Mouse (Mus musculus) heart, embryonic 11.5 days (tissue): ENCODE data around the gene Pex14. TPM values are rescaled to one million over a fixed set of nuclear protein-coding genes. Genes with fewer than 3 reads are reported as not detected.

Experiments
- ATAC-seq: fragments of 200-750 bp; cut with Nextera tagmentation; replicated peaks from 2 replicates; pipeline ENCODE4 v1.8.0; 2017; ENCODE audit warnings: moderate library complexity; ENCODE audit not compliant: insufficient number of reproducible peaks, low FRiP score, low TSS enrichment
- H3K27ac ChIP-seq: fragments of 300-500 bp; sonication (generic); 2 replicates; pipeline ENCODE4 v1.5.1; 2014; ENCODE audit warnings: mild to moderate bottlenecking, low read depth, low read length
- H3K27me3 ChIP-seq: fragments of 300-500 bp; sonication (generic); 2 replicates; pipeline ENCODE4 v1.6.1; 2014; ENCODE audit warnings: mild to moderate bottlenecking, low read length, mixed read lengths; ENCODE audit not compliant: control insufficient read depth, insufficient read depth
- H3K36me3 ChIP-seq: fragments of 300-500 bp; sonication (generic); 2 replicates; pipeline ENCODE4 v1.6.1; 2014; ENCODE audit warnings: mild to moderate bottlenecking, low read length, moderate library complexity, mixed read lengths; ENCODE audit not compliant: control insufficient read depth, insufficient read depth
- H3K4me1 ChIP-seq: fragments of 300-500 bp; sonication (generic); 2 replicates; pipeline ENCODE4 v1.6.1; 2014; ENCODE audit warnings: low read length; ENCODE audit not compliant: control insufficient read depth, insufficient read depth
- H3K4me2 ChIP-seq: fragments of 300-500 bp; sonication (generic); 2 replicates; pipeline ENCODE4 v1.6.1; 2014; ENCODE audit warnings: mild to moderate bottlenecking, moderate library complexity
- H3K4me3 ChIP-seq: fragments of 300-500 bp; sonication (generic); 2 replicates; pipeline ENCODE4 v1.5.1; 2014; ENCODE audit warnings: low read depth, low read length
- H3K9ac ChIP-seq: fragments of 300-500 bp; sonication (generic); 2 replicates; pipeline ENCODE4 v1.6.1; 2014; ENCODE audit warnings: mild to moderate bottlenecking, low read depth, low read length, moderate library complexity
- H3K9me3 ChIP-seq: fragments of 300-500 bp; sonication (generic); replicated peaks from 2 replicates; pipeline ENCODE4 v1.6.1; 2016; ENCODE audit warnings: low read length; ENCODE audit not compliant: control insufficient read depth
- WGBS: fragments of 180-500 bp; shearing (Covaris S2); extraction: QIAGEN DNeasy Blood & Tissue Kit; methylation state at CpG from one replicate; pipeline ENCODE4 v1.1.7; 2014; ENCODE audit not compliant: insufficient replicate concordance; 5-methylcytosine and 5-hydroxymethylcytosine counted together
- polyA plus RNA-seq: library from polyadenylated mRNA; unstranded; fragments of >200 nt; fragmentation: Nextera tagmentation; extraction: Ambion mirVana; gene quantifications from 2 replicates; pipeline ENCODE4 v1.2.1, GENCODE M21; 2014

The Pex14 gene
- polyA plus RNA-seq, 1 experiment from 2014 or later: 33.5 TPM

DNA sequence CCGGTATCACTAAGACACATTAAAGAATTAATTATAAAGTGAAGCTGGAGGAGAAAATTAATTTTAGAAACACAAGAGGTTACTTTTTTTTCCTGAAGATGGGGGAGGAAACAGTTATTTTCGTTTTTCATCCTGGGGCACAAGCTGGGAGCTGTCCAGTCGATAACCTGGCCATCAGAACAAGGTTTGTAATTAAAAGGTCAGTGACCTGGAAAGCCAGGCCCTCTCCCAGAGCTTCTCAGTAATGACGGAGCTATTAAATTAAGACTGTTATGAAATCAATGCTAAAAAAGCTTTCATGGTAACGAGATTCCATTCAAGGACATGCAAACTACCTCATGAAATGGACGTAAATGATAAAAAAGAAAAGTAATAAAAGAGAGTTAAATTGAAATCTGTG lies 62.0 kb downstream of the Pex14 start:
- Histone ChIP-seq H3K27me3 (no peaks in the 10 kb centered on the region), H3K9me3 (no peaks in the 10 kb centered on the region), H3K4me1 (peaks cover 9% of the 10 kb centered on the region), H3K4me3 (no peak overlapping the region), H3K4me2 (no peak overlapping the region), H3K27ac (no peak overlapping the region), H3K36me3 (no peaks in the 10 kb centered on the region), H3K9ac (no peak overlapping the region)
- 57% methylated on average over 6 of the region's 6 CpGs for WGBS
- no peak for ATAC-seq

DNA sequence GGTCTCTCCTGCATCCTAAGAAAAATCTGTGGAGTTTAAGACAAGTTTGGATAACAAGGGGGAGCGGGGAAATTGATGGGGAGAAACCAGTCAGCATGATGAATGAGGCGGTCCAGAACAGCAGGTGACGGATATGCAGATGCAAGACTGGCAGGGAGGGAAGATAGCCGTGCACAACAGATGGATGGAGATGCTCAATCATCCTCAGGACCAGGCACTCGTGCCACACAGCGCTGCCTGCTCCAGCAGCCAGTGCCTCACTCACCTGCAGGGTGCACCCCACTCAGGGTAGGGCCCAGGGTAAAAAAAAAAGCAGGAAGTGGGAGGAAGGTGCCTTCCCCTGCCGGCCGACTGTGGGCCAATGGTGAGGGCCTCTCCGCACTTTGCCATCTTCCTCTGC lies 63.1 kb downstream of the Pex14 start:
- Histone ChIP-seq H3K4me3 (no peak overlapping the region), H3K9me3 (no peaks in the 10 kb centered on the region), H3K4me2 (no peak overlapping the region), H3K9ac (no peak overlapping the region), H3K27ac (no peak overlapping the region), H3K36me3 (no peaks in the 10 kb centered on the region), H3K27me3 (no peaks in the 10 kb centered on the region), H3K4me1 (peaks cover 9% of the 10 kb centered on the region)
- ATAC-seq: no peak
- WGBS: 59% methylated on average over 9 of the region's 9 CpGs

DNA sequence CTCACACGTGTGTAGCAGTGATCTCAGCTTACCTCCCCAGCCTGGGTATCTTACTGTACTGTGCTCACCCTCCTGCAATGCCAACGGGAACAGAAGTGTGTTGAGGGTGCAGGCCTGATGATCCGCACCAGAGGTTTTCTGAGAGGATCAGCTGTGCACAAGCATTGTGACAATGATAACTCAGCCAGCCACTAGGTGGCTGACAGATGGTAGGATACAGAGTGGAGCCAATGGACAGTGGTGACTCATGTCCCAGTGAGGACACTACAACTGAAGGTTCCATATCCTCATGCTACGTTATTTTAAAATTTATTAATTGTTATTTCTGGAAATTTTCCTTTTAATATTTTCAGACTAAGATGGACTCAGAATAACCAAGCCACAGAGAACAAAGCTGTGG lies 68.2 kb downstream of the Pex14 start:
- H3K9ac ChIP-seq: no peak overlapping the region

DNA sequence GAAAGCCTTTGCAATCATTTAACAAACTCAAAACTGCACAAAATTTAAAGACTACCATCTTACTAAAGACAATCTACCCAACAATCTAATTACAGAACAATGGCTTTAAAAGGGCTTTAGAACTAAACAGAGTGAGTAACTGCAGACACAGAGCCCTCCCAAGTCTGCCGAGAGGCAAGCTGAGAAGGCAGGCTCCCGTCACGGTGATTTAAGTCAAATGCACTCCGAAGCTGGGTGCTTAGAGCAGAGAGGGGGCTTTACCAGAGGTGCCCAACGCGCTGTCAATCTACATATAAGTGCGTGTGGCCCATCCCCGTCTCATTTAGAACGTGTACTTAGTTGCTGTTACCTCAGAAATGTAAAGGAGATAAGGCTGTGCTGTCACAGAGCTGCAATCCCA lies 72.1 kb downstream of the Pex14 start:
- H3K9me3 ChIP-seq: no peaks in the 10 kb centered on the region
- H3K36me3 ChIP-seq: no peaks in the 10 kb centered on the region
- no peak overlapping the region for H3K9ac ChIP-seq
- peaks cover 6% of the 10 kb centered on the region; the same call in 1 of the 2 replicates for H3K4me1 ChIP-seq
- no peak overlapping the region for H3K27ac ChIP-seq
- 56% methylated on average over 9 of the region's 9 CpGs for WGBS
- H3K4me2 ChIP-seq: no peak overlapping the region
- H3K27me3 ChIP-seq: no peaks in the 10 kb centered on the region
- no peak overlapping the region for H3K4me3 ChIP-seq
- no peak for ATAC-seq

More for the DNA sequence above, 68.2 kb downstream of the Pex14 start:
- no peak for ATAC-seq
- no peak overlapping the region for H3K4me2 ChIP-seq
- 79% methylated on average over 4 of the region's 4 CpGs for WGBS
- no peaks in the 10 kb centered on the region for H3K27me3 ChIP-seq
- no peak overlapping the region for H3K27ac ChIP-seq
- no peaks in the 10 kb centered on the region for H3K36me3 ChIP-seq
- peaks cover 6% of the 10 kb centered on the region; the same call in 1 of the 2 replicates for H3K4me1 ChIP-seq
- no peaks in the 10 kb centered on the region for H3K9me3 ChIP-seq
- H3K4me3 ChIP-seq: no peak overlapping the region

DNA sequence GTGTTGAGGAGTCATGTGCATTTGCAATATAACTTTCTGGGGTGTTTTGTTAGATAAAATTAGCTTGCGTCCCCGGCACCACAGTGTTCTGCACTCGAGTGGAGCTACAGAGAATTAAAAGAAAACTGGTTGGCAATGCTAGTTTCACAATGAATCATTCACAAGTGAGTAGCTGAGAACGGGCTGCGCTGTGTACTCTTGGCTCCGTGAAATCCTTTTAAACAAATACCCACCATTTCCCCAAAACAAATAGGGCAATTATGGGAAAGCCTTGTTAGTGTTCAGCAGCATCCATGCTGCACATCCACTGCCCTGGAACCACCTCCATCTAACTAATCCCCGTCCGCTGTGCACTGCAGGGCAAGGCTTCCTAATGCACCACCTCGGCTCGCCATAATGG lies 74.4 kb downstream of the Pex14 start:
- Histone ChIP-seq H3K9ac (no peak overlapping the region), H3K9me3 (no peaks in the 10 kb centered on the region), H3K27ac (no peak overlapping the region), H3K4me3 (no peak overlapping the region), H3K27me3 (no peaks in the 10 kb centered on the region), H3K4me2 (no peak overlapping the region), H3K4me1 (peaks cover 6% of the 10 kb centered on the region; the same call in 1 of the 2 replicates), H3K36me3 (no peaks in the 10 kb centered on the region)
- 90% methylated on average over 10 of the region's 10 CpGs for WGBS
- ATAC-seq: no peak

DNA sequence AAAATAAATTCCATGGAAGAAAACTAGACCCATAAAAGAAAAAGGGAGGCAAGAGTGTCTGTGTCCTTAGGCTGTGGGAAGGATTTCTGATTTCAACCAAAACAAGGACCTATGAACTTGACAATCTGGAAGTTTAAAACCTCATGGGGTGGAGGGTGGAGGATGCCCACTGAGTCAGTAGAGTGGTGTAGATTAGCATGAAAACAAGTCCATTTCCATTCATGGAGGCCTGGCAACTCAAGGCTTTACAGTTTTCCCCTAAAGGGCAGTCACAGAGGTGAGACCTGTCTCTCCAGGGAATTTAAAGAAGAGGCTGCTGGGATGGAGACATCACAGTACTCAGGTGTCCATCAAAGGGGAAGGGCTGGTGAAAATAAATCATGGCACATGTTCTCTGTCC lies 78.7 kb downstream of the Pex14 start:
- Histone ChIP-seq H3K36me3 (no peaks in the 10 kb centered on the region), H3K27me3 (no peaks in the 10 kb centered on the region), H3K4me2 (no peak overlapping the region), H3K9ac (no peak overlapping the region), H3K4me1 (peaks cover 8% of the 10 kb centered on the region; the same call in 1 of the 2 replicates), H3K9me3 (no peaks in the 10 kb centered on the region), H3K27ac (no peak overlapping the region), H3K4me3 (no peak overlapping the region)
- ATAC-seq: no peak

DNA sequence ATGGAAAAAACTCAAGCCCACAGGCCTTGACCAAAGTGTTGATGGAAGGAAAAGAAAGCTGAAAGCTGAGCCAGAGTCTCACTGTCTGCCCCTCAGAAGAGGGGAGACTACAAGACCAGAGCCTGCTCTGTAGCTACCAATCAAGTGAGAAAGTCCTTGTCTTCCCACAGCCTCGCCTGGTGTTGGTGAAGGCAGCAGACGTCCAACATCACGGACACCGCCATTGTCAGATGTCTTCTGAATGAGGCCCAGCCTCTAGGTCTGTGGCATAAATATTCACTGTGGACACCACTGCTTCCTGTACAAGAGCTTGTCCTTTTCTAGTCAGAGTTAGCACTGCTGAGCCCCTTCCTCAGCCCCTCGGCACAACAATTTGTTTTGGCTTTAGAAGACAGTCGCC lies 80.2 kb downstream of the Pex14 start:
- no peaks in the 10 kb centered on the region for H3K36me3 ChIP-seq
- H3K27ac ChIP-seq: no peak overlapping the region
- H3K9ac ChIP-seq: no peak overlapping the region
- no peaks in the 10 kb centered on the region for H3K27me3 ChIP-seq
- ATAC-seq: no peak
- peaks cover 8% of the 10 kb centered on the region; the same call in 1 of the 2 replicates for H3K4me1 ChIP-seq
- no peak overlapping the region for H3K4me3 ChIP-seq
- WGBS: 66% methylated on average over 6 of the region's 6 CpGs
- no peak overlapping the region for H3K4me2 ChIP-seq
- H3K9me3 ChIP-seq: no peaks in the 10 kb centered on the region

DNA sequence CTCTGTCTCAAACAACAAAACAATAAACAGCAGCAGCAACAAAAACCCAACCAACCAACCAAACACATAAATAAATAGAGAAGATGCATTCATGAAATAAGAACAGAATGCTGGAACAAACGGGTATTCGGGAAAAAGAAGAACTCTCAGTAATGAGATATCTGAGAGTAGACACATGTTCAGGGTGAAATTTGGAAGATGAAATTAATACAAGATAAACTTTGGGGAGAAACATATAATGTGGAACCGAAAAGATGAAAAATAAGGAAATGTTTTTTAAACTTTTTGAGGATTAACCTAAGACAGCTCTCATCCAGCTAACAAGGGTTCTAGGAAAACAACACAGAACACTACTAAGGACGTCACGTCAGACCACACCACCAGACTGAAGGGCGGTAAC lies 92.9 kb downstream of the Pex14 start:
- no peaks in the 10 kb centered on the region for H3K27me3 ChIP-seq
- H3K4me3 ChIP-seq: no peak overlapping the region
- no peak overlapping the region for H3K9ac ChIP-seq
- no peak overlapping the region for H3K4me2 ChIP-seq
- 84% methylated on average over 6 of the region's 6 CpGs for WGBS
- H3K36me3 ChIP-seq: no peaks in the 10 kb centered on the region
- no peaks in the 10 kb centered on the region for H3K4me1 ChIP-seq
- no peak for ATAC-seq
- no peak overlapping the region for H3K27ac ChIP-seq
- no peaks in the 10 kb centered on the region for H3K9me3 ChIP-seq

DNA sequence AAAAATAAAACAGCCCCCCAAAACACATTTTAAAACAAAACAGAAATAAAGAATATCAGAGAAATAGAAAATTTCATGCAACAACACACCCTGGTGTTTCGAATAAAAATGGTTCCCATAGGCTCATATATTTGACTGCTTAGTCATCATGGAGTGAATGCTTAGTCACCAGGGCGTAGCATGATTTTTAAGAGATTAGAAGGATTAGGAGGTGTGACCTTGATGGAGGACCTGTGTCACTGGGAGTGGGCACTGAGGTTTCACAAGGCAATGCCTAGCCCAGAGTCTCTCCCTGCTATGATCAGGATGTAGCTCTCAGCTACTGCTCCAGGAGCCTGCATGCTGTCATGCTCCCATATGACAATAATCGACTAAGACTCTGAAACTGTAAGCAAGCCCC lies 93.6 kb downstream of the Pex14 start:
- Histone ChIP-seq H3K27me3 (no peaks in the 10 kb centered on the region), H3K9me3 (no peaks in the 10 kb centered on the region), H3K36me3 (no peaks in the 10 kb centered on the region), H3K9ac (no peak overlapping the region), H3K4me1 (no peaks in the 10 kb centered on the region), H3K27ac (no peak overlapping the region), H3K4me2 (no peak overlapping the region), H3K4me3 (no peak overlapping the region)
- 93% methylated on average over 3 of the region's 3 CpGs for WGBS
- ATAC-seq: no peak
